Mouse (Mus musculus) kidney, adult 9 months (tissue): ENCODE results near the gene Slc5a5.

ENCODE experiments used
- DNase-seq: peaks from one replicate; pipeline ENCODE4 v3.0.0; 2022

The Slc5a5 gene

DNA sequence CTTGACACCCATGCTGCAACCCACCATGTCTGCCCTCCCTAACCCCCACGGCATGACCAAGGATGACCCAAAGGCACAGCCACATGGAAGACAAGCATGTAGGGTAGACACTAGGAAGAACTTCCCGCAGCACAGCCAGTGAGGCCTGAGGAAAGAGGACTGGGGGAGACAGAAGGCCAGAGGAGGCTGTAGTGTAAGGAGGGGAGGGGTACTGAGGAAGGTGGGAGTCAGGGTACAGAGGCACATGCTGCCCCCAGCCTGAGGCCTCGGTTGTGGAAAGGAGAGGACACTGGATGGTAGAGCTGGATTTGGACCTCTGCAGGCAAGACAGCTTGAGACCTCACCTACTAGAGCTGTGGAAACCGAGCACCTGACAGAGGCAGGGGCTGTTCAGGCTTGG, 41.6 kb downstream of the Slc5a5 start:
- DNase-seq, result no peak

DNA sequence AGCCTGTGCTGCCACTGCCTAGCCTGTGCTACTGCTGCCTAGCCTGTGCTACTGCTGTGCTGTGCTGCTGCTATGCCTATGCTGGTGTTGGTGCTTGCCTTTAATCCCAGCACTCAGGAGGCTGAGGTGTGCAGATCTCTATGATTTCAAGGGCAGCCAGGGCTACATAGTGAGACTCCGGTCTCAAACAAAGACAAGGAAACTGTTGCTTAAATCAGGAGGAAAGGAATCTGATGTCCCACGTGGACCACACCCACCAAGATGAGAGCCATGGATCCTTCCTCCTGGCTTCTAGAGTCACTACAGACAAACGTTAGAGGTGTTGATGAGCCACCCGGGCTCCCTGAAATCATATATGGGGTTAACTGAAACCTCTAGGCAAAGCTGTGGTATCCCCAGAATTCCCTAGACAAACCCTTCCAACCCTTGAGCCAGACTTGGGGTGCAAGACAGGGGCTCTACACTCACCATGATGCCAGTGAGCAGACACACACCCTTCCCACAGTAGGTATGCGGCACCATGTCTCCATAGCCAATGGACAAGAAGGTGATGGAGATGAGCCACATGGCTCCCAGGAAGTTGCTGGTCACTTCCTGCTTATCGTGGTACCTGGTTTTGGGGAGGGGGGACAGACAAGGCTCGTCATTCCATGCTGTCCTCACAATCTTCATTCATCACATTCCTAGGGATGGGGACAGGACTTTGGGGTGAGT, 42.3 kb downstream of the Slc5a5 start:
- DNase-seq, result no peak

DNA sequence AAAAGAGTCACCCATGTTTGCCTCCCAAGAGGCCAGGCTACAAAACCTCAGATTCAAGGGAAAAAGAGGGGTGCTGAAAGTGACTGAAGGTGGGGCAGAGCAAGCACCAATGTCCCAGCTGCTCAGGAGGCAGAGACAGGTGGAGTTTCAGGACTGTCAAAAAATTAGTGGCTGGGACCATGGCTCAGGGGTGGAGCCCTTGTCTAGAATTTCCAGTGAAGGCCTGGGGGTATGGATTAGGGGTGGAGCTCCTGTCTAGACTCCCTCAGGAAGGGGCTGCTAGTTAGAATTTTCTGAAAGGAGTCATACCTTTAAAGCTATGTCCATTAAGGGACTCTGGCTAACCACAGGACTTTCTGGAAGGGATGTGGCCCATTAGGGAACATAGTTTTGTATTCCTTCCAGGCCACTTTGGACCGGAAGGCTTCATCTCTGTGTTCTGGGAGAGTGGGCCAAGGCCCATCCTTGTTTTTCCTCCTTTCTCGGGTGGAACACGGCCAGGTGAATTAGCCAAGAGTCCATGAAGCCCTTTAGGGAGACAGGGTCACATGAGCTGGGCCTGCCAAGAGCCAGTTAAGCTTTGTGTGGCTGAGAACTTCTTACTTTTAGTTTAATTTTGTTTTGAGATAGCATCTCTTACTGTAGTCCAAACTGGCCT, 43.1 kb downstream of the Slc5a5 start:
- no peak for DNase-seq

DNA sequence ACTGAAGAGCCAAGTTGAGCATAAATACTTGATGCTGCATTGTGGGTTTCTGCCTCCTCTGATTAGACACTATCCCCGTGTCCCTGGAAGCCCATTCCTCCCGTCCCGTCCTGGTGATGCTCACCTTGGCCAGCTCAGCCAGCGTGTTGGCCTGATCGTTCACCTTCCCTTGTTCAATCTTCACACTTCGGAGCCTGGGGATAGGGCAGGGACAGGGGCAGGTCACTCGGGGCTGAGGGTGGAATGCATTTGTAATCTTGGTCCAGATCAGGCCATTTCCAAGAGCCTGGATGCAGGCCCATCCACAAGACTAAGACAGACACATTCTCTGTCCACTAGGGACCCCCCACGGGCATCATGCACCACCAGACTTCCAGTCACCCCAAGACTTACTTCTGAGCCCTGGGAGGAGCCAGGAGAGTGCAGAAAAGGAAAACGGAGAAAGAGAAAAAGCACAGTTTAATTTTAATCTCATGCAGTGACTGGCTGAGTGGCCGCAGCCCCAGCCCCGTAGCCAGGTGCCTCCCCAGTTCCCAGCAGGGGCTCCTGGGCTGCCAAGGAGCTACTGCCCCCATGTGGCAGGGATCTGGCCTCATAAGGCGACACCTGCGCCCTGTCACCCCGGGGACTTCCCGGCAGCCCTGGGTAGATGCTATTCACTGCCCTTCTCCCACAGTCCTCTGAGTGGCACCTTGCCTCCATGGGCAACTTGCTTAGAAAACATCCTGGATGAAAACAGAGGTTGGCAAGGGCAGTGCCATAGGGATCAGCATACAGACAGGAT, 46.0 kb downstream of the Slc5a5 start:
- DNase-seq, result no peak

DNA sequence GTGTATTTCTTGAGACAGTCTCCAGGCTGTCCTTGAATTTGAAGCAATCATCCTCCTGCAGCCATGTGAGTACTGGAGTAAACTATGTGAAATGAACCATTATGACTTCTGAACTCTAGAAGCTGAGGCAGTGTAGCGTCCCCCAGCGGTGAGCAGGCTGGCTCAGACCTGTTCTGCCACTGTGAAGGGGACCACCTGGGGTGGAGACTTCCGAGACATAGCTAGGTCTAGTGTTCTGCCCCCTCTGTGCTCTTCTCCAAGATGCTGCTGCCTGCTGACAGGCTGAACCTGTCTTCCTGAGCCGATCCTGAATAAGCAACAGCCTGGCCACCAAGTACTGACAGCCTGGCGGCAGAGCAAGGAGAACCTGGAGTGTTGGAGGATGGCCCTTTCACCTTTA, 47.4 kb downstream of the Slc5a5 start:
- no peak for DNase-seq

DNA sequence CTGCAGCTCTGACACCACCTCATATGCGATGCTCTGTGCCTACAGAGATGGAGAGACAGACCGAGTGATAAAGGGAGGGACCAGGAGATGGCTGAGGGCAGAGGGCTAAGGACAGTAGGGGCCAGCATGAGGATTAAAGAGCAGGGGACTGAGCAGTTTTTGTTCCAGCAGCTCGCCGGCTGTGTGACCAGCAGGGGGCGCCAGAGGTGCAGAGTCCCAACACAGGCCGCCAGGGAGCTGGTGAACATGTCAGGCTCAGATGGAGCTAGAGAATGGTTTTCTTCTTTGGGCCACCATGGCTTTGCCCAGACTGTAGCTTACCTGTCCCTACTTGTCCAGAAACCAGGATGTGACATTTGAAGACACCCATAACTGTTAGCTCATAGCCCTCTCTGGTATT, 48.0 kb downstream of the Slc5a5 start:
- DNase-seq, result peak; percentile 93

DNA sequence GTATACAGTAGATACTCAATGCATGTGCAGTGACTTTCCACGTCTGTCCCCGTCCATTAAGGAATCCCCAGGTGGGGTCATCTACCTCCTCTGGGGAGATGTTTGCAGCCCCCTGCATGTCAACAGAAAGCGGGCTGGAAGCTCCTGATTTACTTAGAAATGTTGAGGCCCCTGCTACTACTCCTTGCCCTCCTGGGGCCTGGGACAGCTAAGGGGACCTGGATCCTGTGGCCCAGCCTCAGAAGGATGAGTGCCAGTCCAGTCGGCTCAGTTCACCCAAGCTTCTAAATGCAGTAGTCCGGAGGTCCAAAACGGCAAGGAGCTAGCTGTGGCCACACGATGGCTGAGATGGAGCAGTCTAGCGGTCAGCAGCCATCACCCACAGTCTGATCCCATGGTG, 48.6 kb downstream of the Slc5a5 start:
- DNase-seq, result no peak

DNA sequence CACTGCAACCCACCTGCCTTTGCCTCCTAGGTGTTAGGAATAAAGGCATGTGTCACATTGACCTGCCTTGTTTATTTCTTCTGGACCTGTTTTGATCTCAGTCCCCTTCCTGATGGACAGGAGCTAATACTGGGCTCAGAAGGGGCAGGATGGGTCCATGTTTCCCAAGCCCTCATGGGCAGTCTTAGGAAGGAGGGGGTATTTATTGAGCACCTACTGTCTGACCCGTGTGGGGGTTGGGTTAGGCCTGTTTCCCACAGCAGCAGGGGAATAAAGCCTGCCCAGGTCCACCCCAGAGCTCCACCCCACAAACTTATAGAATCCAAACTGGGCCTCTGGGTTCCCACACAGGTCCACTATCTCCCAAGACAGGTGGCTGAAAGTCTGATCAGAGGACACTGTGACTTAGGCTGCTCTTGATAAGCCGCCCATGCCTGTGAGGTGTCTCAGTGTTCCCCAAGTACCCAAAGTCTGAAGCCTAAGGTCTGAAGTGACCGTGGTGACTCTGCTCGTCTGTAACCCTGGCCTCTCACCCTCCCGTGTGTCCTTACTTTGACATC, 49.3 kb downstream of the Slc5a5 start:
- no peak for DNase-seq

DNA sequence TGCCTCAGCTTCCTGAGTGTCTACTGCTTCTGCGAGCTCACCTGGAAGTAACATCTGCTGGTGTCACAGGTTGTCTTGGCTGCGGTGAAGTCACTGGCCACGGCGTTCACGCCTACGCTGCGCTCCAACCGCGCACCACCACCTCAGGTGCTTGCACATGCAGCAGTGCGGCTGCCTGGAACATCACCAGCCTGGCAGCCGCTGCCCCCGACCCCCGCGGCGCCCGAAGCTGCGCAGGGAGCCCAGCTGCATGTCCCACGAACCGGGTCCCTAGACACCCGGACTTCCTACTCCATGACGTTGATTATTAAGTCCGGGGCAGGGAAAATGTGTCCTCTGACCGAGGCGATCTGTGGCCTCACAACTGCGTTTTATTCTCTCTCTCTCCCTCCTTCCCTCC, 50.1 kb downstream of the Slc5a5 start:
- no peak for DNase-seq

DNA sequence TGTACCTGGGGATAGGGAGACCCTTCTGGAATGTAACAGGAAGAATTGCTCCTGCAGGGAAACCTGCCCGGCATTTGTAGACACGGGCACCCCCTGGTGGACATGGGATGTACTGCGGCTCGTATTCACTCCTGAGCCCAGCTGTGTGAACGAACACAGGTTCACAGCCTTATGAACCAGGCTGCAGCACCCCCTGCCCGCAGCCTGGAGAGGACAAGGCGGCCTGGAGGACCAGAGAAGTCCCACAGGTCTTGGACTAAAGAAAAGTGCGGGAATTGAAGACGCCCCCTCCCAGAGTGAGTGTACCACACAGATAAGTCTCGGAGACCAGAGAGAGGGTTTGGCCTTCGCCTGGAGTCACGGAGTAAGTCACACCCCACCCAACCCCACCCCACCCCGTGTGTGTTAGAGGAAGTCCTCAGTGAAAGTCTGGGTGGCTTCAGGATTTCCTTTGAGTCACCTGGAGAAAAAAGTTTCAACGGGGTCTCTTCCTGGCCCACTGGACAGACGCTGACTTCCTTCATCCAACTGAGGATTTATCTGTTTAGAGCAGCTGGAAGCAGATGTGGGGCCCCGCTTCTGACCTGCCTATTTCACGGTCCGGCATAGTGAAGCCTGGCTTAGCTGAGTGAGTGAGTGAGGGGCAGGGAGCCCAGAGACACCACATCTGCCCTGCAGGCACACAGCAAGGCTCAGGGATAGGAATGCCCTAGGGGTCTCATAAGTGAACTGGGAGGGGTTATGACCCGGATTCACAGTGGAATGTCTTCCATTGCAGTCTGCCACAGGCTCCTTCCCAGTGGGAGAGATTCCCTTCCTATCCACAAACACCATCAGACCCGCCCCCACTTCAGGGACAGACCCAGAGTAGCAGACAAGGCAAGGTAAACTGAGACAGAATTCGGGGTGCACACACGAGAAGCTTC, 51.1 kb downstream of the Slc5a5 start:
- DNase-seq, result peak; percentile 96

DNA sequence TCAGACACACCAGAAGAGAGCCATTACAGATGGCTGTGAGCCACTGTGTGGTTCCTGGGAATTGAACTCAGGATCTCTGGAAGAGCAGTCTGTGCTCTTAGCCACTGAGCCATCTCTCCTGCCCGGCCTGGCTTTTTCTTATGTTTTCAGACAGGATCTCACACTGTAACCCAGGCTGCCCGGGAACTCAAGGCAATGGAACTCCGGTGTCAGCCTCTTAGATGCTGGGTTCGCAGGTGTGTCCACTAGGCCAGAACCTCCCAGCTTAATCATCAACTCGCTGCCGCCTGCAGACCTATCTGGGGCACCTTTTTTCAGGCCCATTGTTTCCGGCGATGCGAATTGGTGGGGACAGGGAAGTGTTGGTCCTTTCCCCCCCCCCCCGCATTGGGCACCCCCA, 52.0 kb downstream of the Slc5a5 start:
- DNase-seq, result peak; percentile 87

DNA sequence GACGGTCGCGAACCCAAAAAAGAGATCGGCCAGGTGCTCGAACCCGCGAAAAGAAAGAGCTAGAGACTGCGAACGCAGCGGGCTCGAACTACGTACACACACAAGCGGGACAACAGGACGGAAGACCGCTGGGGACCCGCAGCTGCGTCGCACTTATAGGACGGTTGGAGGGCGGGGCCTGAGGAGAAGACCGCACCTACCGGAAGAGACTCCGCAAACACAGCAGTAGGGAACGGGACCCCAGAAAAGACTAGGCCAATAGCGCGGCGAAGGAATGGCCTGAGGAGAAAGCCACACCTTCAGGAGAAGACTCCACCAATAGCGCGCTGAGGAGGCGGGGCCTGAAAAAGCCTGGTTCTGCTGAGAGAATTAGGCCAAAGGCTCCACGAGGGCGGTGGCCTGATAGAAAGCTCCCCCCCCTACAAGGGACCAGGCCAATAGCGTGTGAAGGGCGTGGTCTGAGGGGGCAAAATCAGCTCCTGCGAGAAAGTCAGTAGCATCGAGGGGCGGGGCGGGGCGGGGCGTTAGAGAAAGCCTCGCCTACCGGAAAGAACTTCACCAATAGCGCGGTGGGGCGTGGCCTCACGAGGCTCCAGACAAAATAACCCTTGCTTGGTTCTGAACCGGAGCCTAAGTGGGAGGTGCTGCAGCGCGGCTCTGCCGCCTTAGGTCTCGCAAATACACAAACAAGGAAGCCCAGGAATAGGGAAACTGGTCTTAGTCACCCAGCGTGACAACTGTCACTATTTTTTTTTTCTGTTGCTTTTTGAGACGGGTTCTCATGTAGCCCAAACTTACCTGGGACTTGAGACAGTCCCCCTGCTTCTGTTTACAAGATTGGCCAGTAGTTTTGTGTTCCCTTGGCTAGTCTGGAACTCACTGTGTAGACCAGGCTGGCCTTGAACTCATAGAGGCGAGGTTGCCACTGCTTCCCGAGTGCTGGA, 52.9 kb downstream of the Slc5a5 start, which contains the start of gene Arrdc2:
Gene Arrdc2 (minus strand): TSS at position 313 of the 944 bp plus-strand sequence.
- DNase-seq, result peak; percentile 100

DNA sequence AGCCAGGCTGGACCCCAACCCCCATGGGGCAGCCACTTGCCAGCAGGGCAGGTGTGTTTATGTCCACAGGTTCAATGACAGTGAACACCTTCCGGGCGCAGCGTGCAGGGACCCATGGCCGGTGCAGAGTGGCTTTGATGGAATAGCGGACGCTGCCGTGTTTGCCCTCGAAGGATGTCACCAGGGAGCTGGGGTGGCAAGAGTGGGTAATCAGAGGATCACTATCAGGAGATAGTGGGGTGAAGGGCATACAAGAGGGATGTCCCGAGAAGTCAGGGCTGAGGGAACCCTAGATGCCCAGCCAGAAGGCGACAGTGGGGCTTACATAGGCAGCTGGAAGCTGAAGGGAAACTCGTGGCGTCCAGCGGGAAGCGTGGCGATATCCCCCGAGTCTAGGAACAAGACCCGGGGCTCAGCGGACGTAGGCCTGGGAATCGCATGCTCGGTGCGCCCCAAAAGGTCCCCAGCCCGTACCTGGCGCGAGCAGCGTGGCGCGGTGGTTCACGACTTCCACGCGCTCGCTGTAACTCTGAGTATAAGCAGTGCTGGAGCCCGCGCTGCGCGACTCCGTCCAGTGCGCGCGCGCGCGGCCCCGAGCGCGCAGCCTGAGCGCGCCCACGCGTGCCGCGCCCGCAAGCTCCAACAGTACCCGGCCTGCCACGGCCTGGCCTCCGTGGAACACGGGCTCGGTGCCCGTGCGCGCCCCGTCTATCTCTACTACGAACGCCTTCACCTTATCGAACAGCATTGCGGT, 53.7 kb downstream of the Slc5a5 start:
- no peak for DNase-seq

DNA sequence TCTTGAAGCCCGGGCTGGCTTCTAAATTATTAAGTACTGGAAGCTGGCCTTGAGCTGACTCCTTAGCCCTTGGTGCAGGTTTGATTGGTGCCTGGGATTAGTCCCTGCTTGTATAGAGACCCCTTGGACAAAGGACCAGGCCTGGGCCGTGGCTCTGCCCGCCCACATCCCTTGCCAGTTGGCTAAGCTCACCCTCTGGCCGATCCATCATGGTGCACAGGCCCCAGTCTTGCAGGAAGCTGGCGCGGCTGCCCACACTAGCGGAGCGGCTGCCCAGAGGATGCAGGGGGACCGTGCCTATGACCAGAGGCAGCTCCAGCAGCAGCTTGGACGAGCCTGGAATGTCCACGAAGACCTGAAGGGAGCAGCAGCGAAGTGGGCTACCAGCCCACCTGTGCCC, 55.9 kb downstream of the Slc5a5 start:
- no peak for DNase-seq

DNA sequence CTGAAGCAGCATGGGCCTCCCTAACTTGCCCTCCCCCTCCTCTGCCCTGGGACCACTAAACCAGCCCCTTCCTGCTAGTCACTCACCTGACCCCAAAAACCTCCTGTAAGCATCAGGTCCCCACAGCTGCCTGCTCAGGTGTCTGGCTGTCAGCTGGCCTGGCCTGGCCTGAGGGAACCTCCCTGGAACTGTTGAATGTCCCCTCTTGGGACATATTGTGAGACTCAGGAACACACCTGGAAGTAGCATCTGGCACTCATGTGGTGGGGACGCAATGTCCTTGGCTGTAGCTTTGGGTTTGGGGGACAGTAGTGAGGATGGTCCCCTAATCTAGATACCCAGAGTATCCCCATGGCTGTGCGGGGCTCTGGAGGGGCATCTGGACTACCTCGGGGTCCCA, 58.5 kb downstream of the Slc5a5 start:
- DNase-seq, result no peak

DNA sequence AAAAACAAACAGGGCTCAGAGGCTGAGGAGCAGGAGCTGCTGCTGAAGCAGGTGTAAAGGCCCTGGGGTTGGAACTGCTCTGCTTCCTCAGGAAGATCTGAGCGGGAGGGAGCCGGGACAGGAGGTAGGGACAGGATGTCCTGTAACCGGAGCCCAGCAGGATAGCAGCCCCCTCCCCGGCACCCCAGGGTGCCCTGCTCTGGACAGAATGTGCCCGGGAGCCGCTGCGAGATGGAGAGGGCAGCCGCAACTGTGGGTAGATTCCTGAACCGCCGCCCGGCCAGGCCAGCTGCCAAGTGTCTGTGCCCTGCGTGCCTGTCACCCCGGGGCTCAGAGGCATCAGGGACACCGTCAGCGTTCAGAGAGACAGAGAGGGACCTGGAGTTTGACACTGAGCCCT, 59.0 kb downstream of the Slc5a5 start:
- peak; percentile 71 for DNase-seq

DNA sequence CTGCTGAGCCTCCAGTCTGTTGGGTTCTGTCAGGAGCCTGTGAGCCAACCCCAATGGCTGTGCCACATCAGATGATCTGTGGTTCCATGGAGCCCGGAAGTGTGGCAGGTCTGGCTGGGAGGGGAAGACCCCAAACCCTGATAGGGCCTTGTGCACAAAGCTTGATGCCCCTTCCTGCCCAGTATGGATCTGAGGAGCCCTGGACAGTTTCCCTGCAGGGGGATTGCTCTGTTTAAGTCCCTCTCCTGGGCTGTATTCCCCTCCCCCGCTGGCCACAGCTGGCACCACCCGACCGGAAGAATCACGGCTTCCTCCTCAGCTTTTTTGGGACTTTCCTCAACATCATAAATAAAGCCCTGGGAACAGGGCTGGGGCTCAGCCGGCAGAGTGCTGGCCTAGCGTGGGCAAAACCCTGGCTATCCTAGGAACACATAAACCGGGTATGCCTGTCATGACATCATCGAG, 59.5 kb downstream of the Slc5a5 start:
- peak; percentile 64 for DNase-seq
